Mouse (Mus musculus): ENCODE measurements at regions not wholly inside any gene's neighbourhood (a gene's known extent, or its start where the extent isn't known, plus 50 kb on each side); places are given as distances from the start of the nearest gene placed in this dataset.
"Not testable (repeated sequence)": the region's sequence is repeated elsewhere in the genome, so short reads cannot be mapped to it uniquely, and the experiment has no call there.

DNA sequence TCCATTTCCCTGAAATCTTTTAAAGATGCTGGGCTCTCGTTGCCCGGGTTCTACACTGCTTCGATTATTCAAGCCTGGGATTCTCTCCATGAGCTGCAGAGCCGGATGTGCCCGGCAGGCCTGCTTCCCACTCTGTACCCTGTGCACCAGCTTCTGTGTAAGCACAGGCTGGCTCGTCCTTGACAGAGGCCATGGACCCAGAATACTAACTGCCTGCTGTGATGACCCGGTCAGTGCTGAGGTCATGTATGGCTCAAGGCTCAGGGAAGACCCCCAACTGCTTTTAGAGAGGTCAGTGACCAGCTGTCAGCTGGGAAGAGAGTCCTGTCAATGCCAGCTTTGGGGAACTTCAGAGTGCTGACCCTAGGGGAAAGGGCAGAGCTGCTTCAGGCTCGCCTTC lies 493.6 kb downstream of the Hace1 start:
- intact Hi-C loops (cut with DNase I), result no loop called here
- DNase-seq, result no peak

DNA sequence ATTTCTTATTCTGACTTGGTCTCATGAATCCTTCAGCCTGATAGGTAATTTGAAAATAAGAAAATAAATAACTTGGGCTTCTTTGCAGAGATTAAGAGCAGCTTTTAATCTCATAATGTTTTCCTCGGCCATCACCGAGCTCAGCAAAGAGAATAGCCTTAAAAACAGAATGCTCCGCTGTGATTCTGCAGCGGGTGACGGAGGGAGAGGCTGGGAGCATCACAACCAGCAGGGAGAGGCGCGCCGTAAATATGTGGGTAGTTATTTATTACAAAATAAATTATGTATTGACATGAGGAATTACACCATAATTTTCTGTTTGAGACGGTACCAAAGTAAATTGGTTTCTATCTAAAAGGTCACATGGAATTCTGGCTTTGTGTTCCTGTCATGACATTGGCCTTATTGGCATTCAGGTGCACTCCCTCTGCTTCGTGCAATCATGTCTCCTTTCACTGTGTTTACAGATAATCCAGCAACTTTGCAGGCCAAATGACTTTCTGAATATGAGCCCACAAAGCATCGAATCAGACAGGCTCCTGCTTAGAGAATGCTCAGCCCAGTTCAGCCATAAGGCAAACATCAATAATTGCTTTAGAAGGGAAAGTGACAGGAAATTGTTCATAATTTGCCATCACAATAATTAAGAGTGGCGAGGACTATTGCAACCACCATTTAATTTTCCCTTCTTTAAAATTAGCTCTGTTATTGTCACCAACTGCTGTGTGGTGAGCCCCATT lies 494.4 kb downstream of the Hace1 start:
- intact Hi-C loops (cut with DNase I), result no loop called here

DNA sequence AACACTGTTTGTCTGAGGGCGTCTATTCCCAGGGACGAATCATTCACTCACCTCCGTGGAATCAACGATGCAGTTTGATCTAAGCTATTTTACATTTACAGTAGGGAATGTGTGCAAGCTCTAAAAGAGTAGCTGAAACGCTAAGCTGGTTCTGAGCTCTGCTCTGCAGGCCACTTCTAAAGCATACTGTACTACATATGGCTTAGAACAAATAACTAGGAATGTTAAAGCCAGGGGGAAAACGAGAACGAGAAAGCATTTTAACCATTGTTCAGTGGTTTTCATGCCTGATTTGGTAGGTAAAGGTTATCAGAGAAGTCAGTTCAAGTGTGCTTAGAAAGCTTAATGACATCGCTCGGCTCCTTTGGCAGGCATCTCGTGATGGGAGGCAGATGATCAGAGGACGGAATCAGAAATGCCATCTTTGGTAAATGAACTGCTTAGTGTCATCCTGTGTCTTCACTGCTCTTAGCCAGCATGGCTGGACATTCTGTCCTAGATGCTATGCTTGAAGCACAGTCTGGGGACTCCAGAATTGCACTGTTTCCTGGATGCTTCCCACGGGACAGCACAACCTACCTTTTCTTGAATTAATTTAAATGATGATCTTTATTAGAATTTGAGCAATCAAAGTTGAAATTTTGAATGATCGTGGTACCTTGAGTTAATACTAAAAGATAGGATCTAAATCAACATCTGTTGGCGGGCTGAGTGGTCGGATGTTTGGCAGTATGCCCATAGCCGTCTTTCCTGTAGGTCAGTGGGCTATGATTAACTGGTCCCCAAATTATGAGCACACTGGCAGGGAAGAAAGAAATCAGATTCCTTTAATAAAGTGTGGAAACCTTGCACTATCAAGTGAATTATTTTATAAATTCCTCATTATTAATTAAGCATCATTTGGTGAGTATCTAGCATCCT lies 495.2 kb downstream of the Hace1 start:
- no peak for DNase-seq
- intact Hi-C loops (cut with DNase I), result no loop called here

More for the DNA sequence above, 494.4 kb downstream of the Hace1 start:
- DNase-seq, result no peak

DNA sequence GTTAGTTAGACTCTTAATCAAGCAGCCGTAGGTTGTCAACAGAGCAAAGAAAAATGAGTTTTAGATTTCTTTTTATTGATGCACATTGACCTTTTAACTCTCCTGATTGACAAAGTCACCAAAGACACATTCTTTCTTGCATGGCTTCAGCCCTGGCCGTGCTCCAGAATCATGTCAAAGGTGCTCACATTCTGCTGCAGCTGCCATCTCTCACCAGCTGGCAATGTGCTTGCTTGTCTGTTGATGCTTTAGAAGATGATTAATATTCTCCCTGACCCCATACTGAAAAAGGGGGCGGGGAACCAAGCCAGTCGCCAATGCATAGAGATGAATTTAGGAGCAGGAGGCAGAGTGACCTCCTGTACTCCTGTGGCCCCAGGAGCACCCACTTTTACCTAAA lies 510.1 kb downstream of the Hace1 start:
- DNase-seq, result no peak
- intact Hi-C loops (cut with DNase I), result no loop called here

DNA sequence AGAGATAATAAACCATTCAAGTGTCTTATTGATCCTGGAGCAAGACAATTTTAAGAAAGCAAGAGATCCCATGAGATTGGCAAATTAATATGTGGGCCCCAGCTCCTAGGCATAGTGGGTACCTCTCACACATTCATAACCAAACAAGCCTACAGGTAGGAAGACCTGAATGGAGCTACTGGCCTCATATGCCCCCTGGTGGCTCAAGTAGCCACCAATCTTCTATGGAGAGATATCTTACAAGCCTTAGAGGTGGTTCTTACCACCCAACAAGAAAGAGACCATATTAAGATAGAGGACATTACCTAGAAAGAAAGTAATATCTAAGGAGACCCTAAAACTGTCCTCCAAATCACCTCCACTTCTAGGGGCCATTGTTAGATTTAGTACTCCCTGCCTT lies 523.2 kb downstream of the Hace1 start:
- intact Hi-C loops (cut with DNase I), result no loop called here
- no peak for DNase-seq

DNA sequence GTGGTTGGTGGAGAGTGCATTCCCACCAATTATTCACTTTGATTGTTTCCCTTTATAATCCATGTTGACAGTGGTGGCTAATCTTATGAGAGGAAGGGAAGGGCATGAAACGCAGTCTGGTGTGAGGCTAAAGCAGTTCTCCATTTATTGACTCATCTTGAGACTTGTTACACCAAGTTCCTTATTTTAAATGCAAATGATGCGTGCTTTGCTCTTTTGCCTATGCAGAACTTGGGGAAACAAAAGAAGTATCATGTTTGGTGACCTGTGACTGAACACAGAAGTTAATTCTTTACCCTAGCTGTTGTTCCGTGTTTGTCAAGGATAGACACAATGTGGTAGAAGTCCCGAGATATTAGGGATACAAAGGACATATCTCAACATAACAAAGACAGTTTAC lies 531.2 kb downstream of the Hace1 start:
- DNase-seq, result no peak
- intact Hi-C loops (cut with DNase I), result no loop called here

DNA sequence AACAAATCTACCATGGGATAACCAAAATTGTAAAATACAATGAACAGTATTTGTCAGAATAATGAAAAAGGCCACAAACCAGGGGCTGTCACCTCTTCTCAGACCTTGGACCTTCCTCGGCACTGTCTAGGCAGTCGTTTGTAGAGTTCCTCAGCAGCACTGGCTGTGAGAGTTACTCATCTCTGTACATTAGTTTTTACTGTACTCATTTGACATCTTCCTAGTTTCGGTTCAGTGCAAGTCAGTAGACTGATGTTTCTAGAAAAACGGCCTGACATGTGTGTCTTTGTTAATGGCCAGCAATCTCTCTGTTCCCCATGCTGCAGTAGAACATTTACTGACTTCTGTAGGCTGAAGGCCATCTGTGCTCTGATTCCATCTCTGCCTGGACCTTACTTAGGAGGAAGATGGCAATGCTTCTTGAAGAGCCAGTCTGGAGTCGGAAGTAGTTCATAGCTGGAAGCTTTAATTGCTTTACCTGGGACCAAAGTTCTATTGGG lies 537.1 kb downstream of the Hace1 start:
- no peak for DNase-seq
- intact Hi-C loops (cut with DNase I), result no loop called here

DNA sequence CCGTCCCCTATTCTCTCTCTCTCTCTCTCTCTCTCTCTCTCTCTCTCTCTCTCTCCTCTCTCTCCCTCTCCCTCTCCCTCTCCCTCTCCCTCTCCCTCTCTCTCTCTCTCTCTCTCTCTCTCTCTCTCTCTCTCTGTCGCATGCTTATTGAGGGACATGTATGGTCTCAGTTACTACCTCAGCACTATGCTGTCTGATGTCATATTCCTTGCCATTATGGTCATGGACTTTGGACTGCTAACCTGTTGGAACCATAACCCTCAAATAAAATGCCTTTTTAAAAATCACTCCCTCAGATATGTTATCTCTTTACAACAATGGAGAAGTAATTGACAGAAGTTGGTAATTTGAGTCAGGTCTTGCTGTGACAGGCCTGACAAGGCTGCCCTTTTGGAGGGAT lies 544.8 kb downstream of the Hace1 start:
- intact Hi-C loops (cut with DNase I); DNase-seq: not testable (repeated sequence)

DNA sequence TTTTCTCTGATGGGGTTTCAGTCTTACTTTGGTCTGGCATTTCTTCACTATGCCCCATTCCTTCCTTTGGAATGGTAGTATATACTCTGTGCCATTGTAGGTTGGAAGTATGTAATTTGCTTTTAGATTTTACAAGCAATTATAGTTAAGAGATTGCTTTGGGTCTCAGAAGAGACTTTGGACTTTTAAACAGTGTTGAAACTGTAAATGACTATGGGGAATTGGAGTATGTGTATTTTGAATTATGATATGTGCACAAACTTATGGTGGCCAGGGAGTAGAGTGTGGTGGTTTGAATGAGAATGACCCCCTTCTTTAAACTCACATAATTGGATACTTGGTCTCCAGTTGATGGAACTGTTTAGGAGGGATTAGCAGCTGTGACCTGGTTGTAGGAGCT lies 546.2 kb downstream of the Hace1 start:
- no peak for DNase-seq
- intact Hi-C loops (cut with DNase I), result no loop called here

DNA sequence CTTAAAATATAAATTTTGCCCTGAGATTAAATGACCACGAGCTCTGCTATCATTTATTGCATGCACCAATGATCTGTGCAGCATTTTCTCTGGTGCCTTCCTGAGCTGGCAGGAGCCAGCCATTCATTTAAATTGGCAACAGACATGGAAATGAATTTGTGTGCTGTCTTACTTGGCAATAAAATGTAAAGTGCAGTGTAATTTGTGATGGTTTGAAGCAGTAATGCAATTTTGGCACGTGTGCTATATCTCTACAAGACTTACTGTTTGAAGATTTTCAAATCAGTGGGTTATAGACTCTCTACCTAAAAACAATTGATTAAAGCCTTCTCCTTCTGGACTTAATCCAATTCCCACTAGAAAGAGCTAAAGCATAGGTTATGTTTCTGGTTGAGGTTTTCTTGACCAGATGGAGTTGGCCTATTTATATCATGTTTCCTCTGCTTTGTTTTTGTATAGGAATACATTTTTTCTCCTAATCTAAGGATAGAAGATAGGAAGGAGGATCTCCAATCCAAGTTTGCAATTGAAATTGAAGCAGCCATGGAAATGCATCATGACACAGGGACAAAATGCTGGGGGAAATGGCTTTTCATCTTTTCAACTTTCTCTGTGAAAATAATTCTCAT lies 557.6 kb downstream of the Hace1 start:
- intact Hi-C loops (cut with DNase I), result no loop called here

DNA sequence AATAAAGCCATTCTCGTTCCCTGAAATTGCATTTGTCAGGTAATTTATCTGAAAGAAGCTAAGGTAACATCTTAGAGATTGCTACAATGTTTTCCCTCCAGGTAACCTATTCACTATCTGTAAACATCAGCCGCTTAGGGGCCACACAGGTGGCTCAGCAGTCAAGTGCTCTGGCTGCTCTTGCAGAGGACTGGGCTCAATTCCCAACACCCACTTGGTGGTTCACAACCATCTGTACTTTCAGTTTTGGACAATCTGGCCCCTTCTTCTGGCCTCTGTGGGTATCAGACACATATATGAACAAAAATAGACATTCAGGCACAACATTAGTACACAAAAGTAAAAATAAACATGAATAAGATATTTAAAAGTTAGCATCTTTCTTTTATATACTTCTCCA lies 596.4 kb downstream of the Hace1 start:
- intact Hi-C loops (cut with DNase I), result no loop called here
- DNase-seq, result no peak

More for the DNA sequence above, 557.6 kb downstream of the Hace1 start:
- no peak for DNase-seq

DNA sequence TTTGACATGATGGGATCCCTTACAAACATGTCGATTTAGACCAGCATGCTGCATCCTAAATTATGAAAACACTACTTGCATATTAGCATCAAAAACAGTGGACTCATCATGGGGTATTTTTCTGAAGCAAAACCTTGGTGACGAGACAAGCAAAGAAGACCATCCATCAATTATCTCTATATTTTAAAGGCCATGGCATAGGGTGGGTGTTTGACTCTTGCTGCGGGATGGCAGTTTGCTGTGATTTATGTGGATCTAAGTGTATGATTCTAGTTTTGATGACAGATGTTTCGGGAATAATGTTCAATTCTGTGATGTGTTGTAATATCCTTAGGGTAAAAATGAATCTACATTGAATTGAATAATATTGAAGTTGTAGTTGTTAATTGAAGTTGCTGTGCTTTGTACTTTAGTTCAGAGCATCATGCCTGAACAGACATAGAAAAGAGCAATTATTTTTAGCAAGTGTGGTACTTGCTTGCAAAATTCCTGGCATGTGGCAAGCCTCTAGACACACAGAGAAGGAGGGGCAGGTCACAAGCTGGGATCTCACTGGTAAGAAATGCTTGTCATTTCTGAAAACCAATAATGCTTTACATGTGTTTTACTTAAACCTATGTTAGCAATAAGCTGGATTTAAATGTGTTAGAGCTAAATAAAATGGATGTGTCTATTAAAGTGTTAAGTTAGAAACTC lies 608.3 kb downstream of the Hace1 start:
- DNase-seq, result no peak
- intact Hi-C loops (cut with DNase I), result no loop called here

DNA sequence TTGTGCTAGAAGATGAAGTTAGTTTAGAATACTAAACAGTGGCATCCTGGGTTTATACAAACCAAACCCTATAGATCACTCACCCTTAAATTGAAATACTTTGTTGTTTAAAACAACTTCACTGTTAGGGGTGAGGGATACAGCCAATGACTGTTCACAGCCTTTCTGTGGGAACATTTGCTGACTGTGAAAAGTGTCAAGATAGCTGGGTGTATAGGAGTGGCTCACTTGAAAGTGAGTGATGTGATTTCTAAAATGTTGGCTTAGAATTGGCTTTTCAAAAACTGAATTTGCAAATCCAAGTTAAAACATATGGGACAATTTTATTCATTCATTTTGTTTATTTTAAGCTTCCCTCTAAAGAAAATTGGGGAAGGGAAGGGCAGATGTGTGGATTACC lies 616.5 kb downstream of the Hace1 start:
- DNase-seq, result no peak
- intact Hi-C loops (cut with DNase I), result no loop called here

DNA sequence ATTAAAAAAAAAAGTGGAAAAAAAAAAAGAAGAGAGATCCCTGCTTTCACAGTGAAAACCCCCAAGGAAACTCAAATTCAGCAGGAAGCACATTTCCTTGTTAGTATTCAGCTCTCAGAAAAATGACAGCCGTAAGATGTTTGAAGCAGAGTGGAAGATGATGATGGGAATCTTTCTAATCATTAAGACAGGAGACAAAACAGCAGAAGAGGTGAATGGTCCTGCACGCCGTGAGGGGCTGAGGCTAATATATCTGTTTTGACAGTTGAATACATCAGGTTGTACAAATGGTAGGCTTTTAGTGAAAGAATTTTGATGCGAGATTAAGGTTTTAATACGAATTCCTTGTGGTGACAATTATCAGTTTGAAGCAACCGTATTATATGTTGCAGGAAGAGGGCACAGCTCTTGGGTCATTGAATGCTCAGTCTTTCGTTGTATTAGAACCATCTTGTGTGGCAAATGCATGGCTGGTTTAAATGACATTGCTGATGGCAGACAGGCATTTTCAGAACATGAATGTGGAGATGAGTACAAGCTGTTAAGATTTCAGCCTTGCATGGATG lies 649.3 kb downstream of the Hace1 start:
- no peak for DNase-seq
- intact Hi-C loops (cut with DNase I), result no loop called here

DNA sequence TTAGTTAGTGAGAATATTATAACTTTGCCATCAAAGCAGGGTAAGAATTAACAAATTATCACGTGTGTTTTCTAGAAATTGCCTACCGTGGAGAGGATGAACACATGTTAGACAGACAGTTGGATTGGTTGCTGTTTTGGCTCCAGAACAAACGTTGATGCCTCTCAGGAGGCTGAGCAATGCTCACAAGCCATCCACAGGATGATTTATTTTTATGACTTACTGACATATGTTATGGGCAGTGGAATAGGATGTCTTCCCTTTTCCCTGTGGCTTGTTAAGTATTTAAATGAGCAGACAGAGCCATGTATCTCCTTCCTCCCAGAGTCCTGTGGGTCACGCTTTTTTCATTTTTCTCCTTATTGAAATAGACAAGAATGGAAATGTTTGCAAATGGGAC lies 652.0 kb downstream of the Hace1 start:
- DNase-seq, result no peak
- intact Hi-C loops (cut with DNase I), result no loop called here

DNA sequence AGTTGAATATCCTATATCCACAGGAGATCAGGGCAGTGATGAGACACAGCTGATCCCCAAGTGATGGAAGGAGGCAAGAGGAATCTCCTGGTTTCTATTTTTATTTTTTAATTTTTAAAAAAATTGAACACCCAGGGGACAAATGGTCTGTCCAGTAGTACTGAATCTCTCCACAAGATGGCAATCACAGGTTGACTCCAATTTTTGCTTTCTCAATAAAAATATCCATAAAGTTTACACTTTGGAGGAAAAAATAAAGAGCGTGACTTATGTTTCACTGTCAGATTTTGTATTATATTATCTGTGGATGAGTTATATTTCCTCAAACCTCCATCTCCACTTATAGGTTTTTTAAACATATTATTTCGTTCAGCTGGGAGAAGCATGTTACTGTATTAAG lies 658.0 kb downstream of the Hace1 start:
- DNase-seq, result no peak

DNA sequence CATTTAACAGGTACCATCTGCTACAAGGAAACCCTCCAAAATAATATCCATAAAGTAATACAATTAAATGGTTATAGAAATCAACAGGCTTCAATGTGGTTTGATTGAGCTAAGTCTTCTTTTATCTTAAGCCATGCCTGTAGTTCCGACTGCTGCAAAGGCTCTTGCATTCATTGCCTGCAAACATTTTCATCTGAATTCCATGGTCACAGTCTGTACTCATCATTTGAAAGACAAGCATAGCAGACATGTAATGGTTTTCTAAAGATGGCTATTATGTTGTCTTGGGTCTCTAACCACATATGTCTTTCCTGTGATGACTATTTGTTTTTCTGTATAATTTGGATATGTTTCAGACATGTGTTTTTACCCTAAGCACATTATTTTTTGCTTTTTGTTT lies 677.9 kb downstream of the Hace1 start:
- no peak for DNase-seq
- intact Hi-C loops (cut with DNase I), result no loop called here

More for the DNA sequence above, 658.0 kb downstream of the Hace1 start:
- intact Hi-C loops (cut with DNase I), result no loop called here

DNA sequence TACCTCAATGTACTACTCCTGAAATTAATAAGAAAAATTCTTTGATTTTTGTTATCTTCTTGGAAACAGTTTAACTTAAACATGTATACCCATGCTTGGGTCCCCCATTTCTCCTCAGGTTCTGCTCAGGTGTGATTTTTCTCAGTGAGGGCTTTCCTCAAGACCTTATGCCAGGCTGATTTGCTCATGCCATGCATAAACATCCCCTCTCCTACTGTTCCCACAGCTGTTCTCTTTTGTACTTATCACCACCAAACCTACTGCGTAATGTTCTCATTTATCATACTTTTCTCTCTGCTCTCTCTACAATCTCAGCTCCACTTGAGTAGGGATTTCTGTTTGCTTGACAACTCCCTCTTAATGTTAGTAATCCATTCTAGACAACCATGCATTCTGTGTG lies 692.1 kb downstream of the Hace1 start:
- DNase-seq, result no peak
- intact Hi-C loops (cut with DNase I), result no loop called here

DNA sequence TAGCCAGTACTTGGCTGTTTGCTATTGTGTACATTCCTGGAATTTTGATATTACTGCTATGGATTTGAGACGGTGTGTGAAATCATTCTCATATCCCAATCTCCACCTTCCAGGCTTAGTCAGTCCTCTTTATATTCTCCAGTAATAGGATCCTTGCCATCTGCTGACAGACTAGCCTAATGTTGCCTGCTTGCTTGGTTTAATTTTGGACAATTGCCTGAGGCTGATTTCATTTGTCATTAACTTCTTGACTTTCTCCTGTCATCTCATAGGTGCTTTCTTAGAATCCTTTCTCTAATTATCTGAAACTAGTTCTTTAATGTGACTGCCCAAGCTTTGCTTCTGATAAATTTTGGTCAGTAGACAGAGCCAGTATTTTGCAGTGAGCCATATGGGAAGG lies 696.2 kb downstream of the Hace1 start:
- intact Hi-C loops (cut with DNase I), result no loop called here
- no peak for DNase-seq

DNA sequence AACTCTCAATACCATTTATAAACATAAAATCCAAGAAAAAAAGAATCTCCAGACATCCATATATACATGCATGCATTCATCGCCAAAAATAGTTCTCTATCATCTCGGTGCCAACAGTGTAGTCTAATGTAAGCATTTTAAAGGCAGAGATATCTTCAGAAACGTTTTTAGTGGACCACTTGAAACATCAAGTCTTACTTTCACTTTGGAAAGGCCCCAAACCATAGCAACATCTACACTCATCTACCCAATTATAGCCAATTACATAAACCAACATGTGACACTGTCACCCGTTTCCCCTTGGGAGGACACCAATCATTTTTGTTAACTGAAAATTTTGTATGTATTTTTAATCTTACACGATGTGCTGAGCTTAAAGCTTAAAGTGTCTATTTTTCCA lies 716.7 kb downstream of the Hace1 start:
- DNase-seq, result no peak
- intact Hi-C loops (cut with DNase I), result no loop called here
